Comparison of ENCODE assay signal across 12 mouse cellular contexts in genomic region chr14:27105731-27106457, GRCm38 (mm10). TPM values are rescaled to one million over a fixed set of nuclear protein-coding genes. Genes with fewer than 3 reads are reported as not detected.
A peak's percentile ranks its signal among the peaks of the same experiment; 100 is the strongest.
DNase-seq lines count a peak whose midpoint lies in the region; ATAC-seq and TF ChIP-seq lines count a peak whose summit lies in the region.
"Had no signal": no experiment of that assay in that cellular context is flagged by ENCODE, and none has a peak within 500 bp of the region (broad histone marks: within the 10 kb centered on the region; RNA-seq: fewer than 3 reads in every experiment).

No protein-coding gene starts in this region.

- peak overlapping the region; percentile 48; the same call in 1 of the 2 replicates for H3K27ac ChIP-seq in forebrain, embryonic 10.5 days
- H3K27ac ChIP-seq in forebrain, embryonic 15.5 days (replicated peaks), result no peak overlapping the region
- H3K27ac ChIP-seq in lung, postnatal 0 days (ENCODE audit: low read length), result no peak overlapping the region
- no peak overlapping the region for H3K27ac ChIP-seq in kidney, embryonic 14.5 days (ENCODE audit: low read depth, low read length)

- WGBS in forebrain, embryonic 10.5 days, result 69% methylated on average over 12 of the region's 12 CpGs
- WGBS in forebrain, embryonic 15.5 days, result 62% methylated on average over 12 of the region's 12 CpGs
- 75% methylated on average over 12 of the region's 12 CpGs for WGBS in lung, postnatal 0 days
- WGBS in kidney, embryonic 14.5 days, result 61% methylated on average over 12 of the region's 12 CpGs

- DNase-seq in forebrain, embryonic 10.5 days (ENCODE audit: extremely low spot score, low spot score), result no peak
- peak; percentile 52 for DNase-seq in lung, postnatal 0 days (ENCODE audit: low spot score)
- no peak for DNase-seq in lung, postnatal 14 days
- peak; percentile 50 to 59 for DNase-seq in layer of hippocampus, adult 8-10 months (ENCODE audit: low spot score in 2 of 2)
- peak; percentile 51 to 82 for DNase-seq in right cerebral cortex, postnatal 10 days (ENCODE audit: low spot score in 2 of 2)
- no peak for DNase-seq in MN1 (ENCODE audit: low spot score)
- DNase-seq: adrenal gland, adult 2 months; kidney, postnatal 36 days; liver, postnatal 0 days had no signal

- H3K27me3 ChIP-seq in forebrain, embryonic 10.5 days (ENCODE audit: poor library complexity, severe bottlenecking), result no peaks in the 10 kb centered on the region
- H3K27me3 ChIP-seq in forebrain, embryonic 15.5 days, result no peaks in the 10 kb centered on the region
- no peaks in the 10 kb centered on the region for H3K27me3 ChIP-seq in lung, postnatal 0 days (replicated peaks; ENCODE audit: insufficient read depth, low read length)
- no peaks in the 10 kb centered on the region for H3K27me3 ChIP-seq in kidney, embryonic 14.5 days (ENCODE audit: control insufficient read depth, insufficient read depth, low read length)

- H3K9ac ChIP-seq in forebrain, embryonic 15.5 days (replicated peaks), result no peak overlapping the region
- no peak overlapping the region for H3K9ac ChIP-seq in lung, postnatal 0 days (replicated peaks; ENCODE audit: low read depth)
- H3K9ac ChIP-seq in kidney, embryonic 14.5 days (ENCODE audit: low read depth, low read length), result no peak overlapping the region
- H3K9ac ChIP-seq: liver, postnatal 0 days had no signal

- H3K4me2 ChIP-seq in forebrain, embryonic 15.5 days (replicated peaks), result no peak overlapping the region
- no peak overlapping the region for H3K4me2 ChIP-seq in lung, postnatal 0 days (replicated peaks; ENCODE audit: low read depth, low read length)
- no peak overlapping the region for H3K4me2 ChIP-seq in kidney, embryonic 14.5 days (replicated peaks; ENCODE audit: low read depth, low read length)

- peaks cover 69% of the 10 kb centered on the region for H3K36me3 ChIP-seq in forebrain, embryonic 10.5 days (replicated peaks)
- H3K36me3 ChIP-seq in forebrain, embryonic 15.5 days, result no peaks in the 10 kb centered on the region
- no peaks in the 10 kb centered on the region for H3K36me3 ChIP-seq in lung, postnatal 0 days (ENCODE audit: insufficient read depth, low read length)
- peaks cover 17% of the 10 kb centered on the region; the same call in 1 of the 2 replicates for H3K36me3 ChIP-seq in kidney, embryonic 14.5 days (ENCODE audit: control insufficient read depth, insufficient read depth, low read length)

- H3K4me1 ChIP-seq in forebrain, embryonic 10.5 days, result peaks cover 8% of the 10 kb centered on the region
- no peaks in the 10 kb centered on the region for H3K4me1 ChIP-seq in forebrain, embryonic 15.5 days
- H3K4me1 ChIP-seq in lung, postnatal 0 days (ENCODE audit: insufficient read depth, low read depth, low read length), result no peaks in the 10 kb centered on the region; the same call in 1 of the 2 replicates
- no peaks in the 10 kb centered on the region for H3K4me1 ChIP-seq in kidney, embryonic 14.5 days (ENCODE audit: control insufficient read depth, insufficient read depth, low read length)

- no peak for TF ChIP-seq EP300 in lung, postnatal 0 days (IDR thresholded peaks at IDR 0.05)

- no peaks in the 10 kb centered on the region for H3K9me3 ChIP-seq in forebrain, embryonic 10.5 days
- no peaks in the 10 kb centered on the region for H3K9me3 ChIP-seq in forebrain, embryonic 15.5 days
- H3K9me3 ChIP-seq in lung, postnatal 0 days (ENCODE audit: low read length), result no peaks in the 10 kb centered on the region
- H3K9me3 ChIP-seq in kidney, embryonic 14.5 days (ENCODE audit: control insufficient read depth, low read length), result no peaks in the 10 kb centered on the region

- ATAC-seq in forebrain, embryonic 15.5 days (replicated peaks), result no peak
- ATAC-seq in lung, postnatal 0 days, result peak; percentile 52
- no peak for ATAC-seq in kidney, embryonic 14.5 days (ENCODE audit: low FRiP score, low TSS enrichment)
- ATAC-seq: forebrain, embryonic 16.5 days; liver, postnatal 0 days had no signal

- no peak overlapping the region for H3K4me3 ChIP-seq in forebrain, embryonic 10.5 days
- no peak overlapping the region for H3K4me3 ChIP-seq in forebrain, embryonic 15.5 days
- H3K4me3 ChIP-seq in lung, postnatal 0 days (ENCODE audit: low read depth, low read length), result no peak overlapping the region
- H3K4me3 ChIP-seq in kidney, embryonic 14.5 days (ENCODE audit: low read length), result no peak overlapping the region

- no peak for TF ChIP-seq CTCF in lung, postnatal 0 days (IDR thresholded peaks at IDR 0.05)

RNA-seq across cellular contexts. Expression of gene Arhgef3, which starts 8.8 kb away (rescaled TPM):
- polyA plus RNA-seq in forebrain, embryonic 10.5 days (2016; fragmentation: Nextera tagmentation; extraction: Ambion mirVana), result 1.6 and 2.4 TPM in 2 replicates
- polyA plus RNA-seq in forebrain, embryonic 15.5 days (2015; fragmentation: Nextera tagmentation; extraction: Ambion mirVana), result 3.7 and 4.9 TPM in 2 replicates
- polyA plus RNA-seq in lung, postnatal 0 days (2015; fragmentation: Nextera tagmentation; extraction: Ambion mirVana), result 37.3 and 44.8 TPM in 2 replicates
- 10 to 100 TPM; 68.5 to 86.1 (median 79.8) TPM for total RNA-seq in layer of hippocampus, adult 8-10 months (2022)
- 7.7 and 15.0 TPM in 2 replicates for polyA plus RNA-seq in kidney, embryonic 14.5 days (2014; fragmentation: Nextera tagmentation; extraction: Ambion mirVana)

Comparison
In these comparisons a context has a peak if more than half of its experiments do, and no peak if none do; other contexts are left out.
1. DNase-seq: peak in lung, postnatal 0 days (single experiment), layer of hippocampus, adult 8-10 months (2 of 2) and right cerebral cortex, postnatal 10 days (2 of 2); none in forebrain, embryonic 10.5 days (single experiment), lung, postnatal 14 days (single experiment) and MN1 (single experiment).